Mouse (Mus musculus): ENCODE results near the gene Naa80. TPM values are rescaled to one million over a fixed set of nuclear protein-coding genes. Genes with fewer than 3 reads are reported as not detected.

Naa80 gene
- total and polyA plus RNA-seq, 2 experiments from 2014 or later = 14.5 to 58.8 TPM

- ATAC-seq (ENCODE audit: insufficient read depth, low read depth) = peak; percentile 96
Observed at GRCm38 (mm10) chr9:107586974-107587832, 8.5 kb downstream of the Naa80 start, which contains the start of gene Ifrd2. Gene Ifrd2, plus strand, starts transcription at chr9:107587642.

GRCm38 (mm10) chr9:107587833-107588639 lies 9.3 kb downstream of the Naa80 start:
- ATAC-seq (ENCODE audit: insufficient read depth, low read depth) (peak; percentile 19), DNase-seq (ENCODE audit: low spot score) (peak; percentile 52)

More at GRCm38 (mm10) chr9:107586974-107587832, 8.5 kb downstream of the Naa80 start, which contains the start of gene Ifrd2:
- DNase-seq (ENCODE audit: low spot score) = peak; percentile 99
- peaks cover 37% of the 10 kb centered on the region for H3K36me3 ChIP-seq (replicated peaks; ENCODE audit: control insufficient read depth, insufficient read depth, low read length)
- peaks cover 19% of the 10 kb centered on the region for H3K4me1 ChIP-seq (ENCODE audit: control insufficient read depth, insufficient read depth)
- 9% methylated on average over 46 of the region's 46 CpGs for WGBS
- H3K27me3 ChIP-seq (ENCODE audit: control insufficient read depth, insufficient read depth, low read length) = no peaks in the 10 kb centered on the region
- H3K9me3 ChIP-seq (replicated peaks; ENCODE audit: control insufficient read depth, low read length) = no peaks in the 10 kb centered on the region
- TF ChIP-seq EP300 (IDR thresholded peaks at IDR 0.05; ENCODE audit: low read depth) (peak; percentile 43; the same call in 1 of the 2 replicates), CTCF (IDR thresholded peaks at IDR 0.05; ENCODE audit: low read depth) (no peak)
- H3K27ac ChIP-seq (ENCODE audit: low read depth) = peak within 1 kb of the TSS; percentile 63
- H3K4me2 ChIP-seq (ENCODE audit: low read depth, low read length) = peak within 1 kb of the TSS; percentile 70
- H3K9ac ChIP-seq (replicated peaks; ENCODE audit: low read depth, low read length) = peak within 1 kb of the TSS; percentile 61
- peak within 1 kb of the TSS; percentile 68 for H3K4me3 ChIP-seq (ENCODE audit: low read depth, low read length)

GRCm38 (mm10) chr9:107590058-107590772 lies 11.5 kb downstream of the Naa80 start:
- Histone ChIP-seq H3K27me3 (ENCODE audit: control insufficient read depth, insufficient read depth, low read length) (no peaks in the 10 kb centered on the region), H3K4me2 (ENCODE audit: low read depth, low read length) (no peak overlapping the region), H3K36me3 (replicated peaks; ENCODE audit: control insufficient read depth, insufficient read depth, low read length) (peaks cover 46% of the 10 kb centered on the region), H3K4me3 (ENCODE audit: low read depth, low read length) (no peak overlapping the region), H3K9me3 (replicated peaks; ENCODE audit: control insufficient read depth, low read length) (no peaks in the 10 kb centered on the region), H3K4me1 (ENCODE audit: control insufficient read depth, insufficient read depth) (peaks cover 39% of the 10 kb centered on the region), H3K27ac (ENCODE audit: low read depth) (peak overlapping the region; percentile 54), H3K9ac (replicated peaks; ENCODE audit: low read depth, low read length) (no peak overlapping the region; the same call in 1 of the 2 replicates)
- ATAC-seq (ENCODE audit: insufficient read depth, low read depth) (no peak), DNase-seq (ENCODE audit: low spot score) (peak; percentile 62)
- 54% methylated on average over 25 of the region's 25 CpGs for WGBS
- TF ChIP-seq EP300 (IDR thresholded peaks at IDR 0.05; ENCODE audit: low read depth) (no peak), CTCF (IDR thresholded peaks at IDR 0.05; ENCODE audit: low read depth) (no peak)

More at GRCm38 (mm10) chr9:107587833-107588639, 9.3 kb downstream of the Naa80 start:
- Histone ChIP-seq H3K9me3 (replicated peaks; ENCODE audit: control insufficient read depth, low read length) (no peaks in the 10 kb centered on the region), H3K27ac (ENCODE audit: low read depth) (peak overlapping the region; percentile 63), H3K36me3 (replicated peaks; ENCODE audit: control insufficient read depth, insufficient read depth, low read length) (peaks cover 40% of the 10 kb centered on the region), H3K4me3 (ENCODE audit: low read depth, low read length) (peak overlapping the region; percentile 68), H3K4me2 (ENCODE audit: low read depth, low read length) (peak overlapping the region; percentile 70), H3K4me1 (ENCODE audit: control insufficient read depth, insufficient read depth) (peaks cover 27% of the 10 kb centered on the region), H3K27me3 (ENCODE audit: control insufficient read depth, insufficient read depth, low read length) (no peaks in the 10 kb centered on the region), H3K9ac (replicated peaks; ENCODE audit: low read depth, low read length) (peak overlapping the region; percentile 61)
- TF ChIP-seq CTCF (IDR thresholded peaks at IDR 0.05; ENCODE audit: low read depth) (no peak), EP300 (IDR thresholded peaks at IDR 0.05; ENCODE audit: low read depth) (no peak)
- WGBS = 2% methylated on average over 33 of the region's 33 CpGs

GRCm38 (mm10) chr9:107590773-107591060 lies 12.0 kb downstream of the Naa80 start:
- TF ChIP-seq EP300 (IDR thresholded peaks at IDR 0.05; ENCODE audit: low read depth) (no peak), CTCF (IDR thresholded peaks at IDR 0.05; ENCODE audit: low read depth) (no peak)
- Histone ChIP-seq H3K27me3 (ENCODE audit: control insufficient read depth, insufficient read depth, low read length) (no peaks in the 10 kb centered on the region), H3K4me2 (ENCODE audit: low read depth, low read length) (no peak overlapping the region), H3K27ac (ENCODE audit: low read depth) (peak overlapping the region; percentile 54), H3K4me1 (ENCODE audit: control insufficient read depth, insufficient read depth) (peaks cover 41% of the 10 kb centered on the region), H3K9ac (replicated peaks; ENCODE audit: low read depth, low read length) (no peak overlapping the region), H3K36me3 (replicated peaks; ENCODE audit: control insufficient read depth, insufficient read depth, low read length) (peaks cover 46% of the 10 kb centered on the region), H3K4me3 (ENCODE audit: low read depth, low read length) (no peak overlapping the region), H3K9me3 (replicated peaks; ENCODE audit: control insufficient read depth, low read length) (no peaks in the 10 kb centered on the region)
- DNase-seq (ENCODE audit: low spot score) (no peak), ATAC-seq (ENCODE audit: insufficient read depth, low read depth) (no peak)
- WGBS = 85% methylated on average over 6 of the region's 6 CpGs

Measured in heart, postnatal 0 days (tissue).